Mouse (Mus musculus) 3T3-L1 (cell line): ENCODE results near the gene Eya4.
A peak's percentile ranks its signal among the peaks of the same experiment; 100 is the strongest.

ENCODE experiments used
- DNase-seq: peaks from one replicate; pipeline ENCODE4 v3.0.0-alpha.2; 2015; ENCODE audit warnings: low read depth, low spot score

Eya4 gene

DNA sequence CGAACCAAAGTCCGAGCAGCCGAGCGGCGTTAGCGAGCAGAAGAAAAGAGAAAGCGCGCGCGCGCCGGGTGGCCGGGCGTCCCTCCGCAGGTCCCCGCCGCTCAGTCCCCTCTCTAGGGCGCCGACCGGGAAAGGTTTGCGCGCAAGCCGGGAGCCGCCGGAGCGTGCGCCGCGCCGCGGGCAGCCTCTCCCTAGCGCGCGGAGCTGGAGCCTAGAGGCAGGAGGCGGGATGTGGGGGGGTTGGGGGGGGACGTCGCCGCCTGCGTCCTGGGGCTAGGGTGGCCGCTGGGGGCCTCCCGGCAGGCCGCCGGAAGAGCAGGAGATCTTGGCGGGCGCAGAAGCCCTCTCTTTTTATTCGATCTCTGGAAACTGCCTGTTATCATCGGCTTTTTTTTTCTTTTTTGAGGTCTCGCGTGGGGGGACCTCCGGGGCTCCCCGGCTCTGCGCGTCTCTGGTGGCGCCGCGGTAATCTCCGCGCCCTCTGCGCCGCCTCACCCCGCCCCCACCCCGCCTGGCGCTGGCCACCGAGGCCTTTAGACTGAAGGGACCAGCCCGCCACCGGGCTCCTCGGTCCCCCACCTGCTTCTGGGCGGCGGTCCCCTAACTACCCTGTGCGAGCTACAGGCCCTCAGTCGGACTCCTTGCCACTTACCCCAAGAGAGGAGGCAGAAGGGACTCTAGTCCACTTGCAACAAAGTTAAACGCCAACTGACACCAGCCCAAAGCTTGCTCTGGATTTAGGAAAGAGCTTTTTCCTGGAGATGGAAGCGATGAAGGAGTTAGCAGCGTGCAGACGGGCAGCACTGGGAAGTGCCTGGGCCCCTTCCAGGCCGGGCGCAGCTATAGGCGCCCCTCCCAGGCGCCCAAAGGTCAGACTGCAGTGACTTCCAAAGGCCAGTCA, at the start of gene Eya4:
Gene Eya4 (minus strand): TSS at position 776 of the 901 bp plus-strand sequence.
- DNase-seq, result no peak

- DNase-seq, result no peak
Observed at GRCm38 (mm10) chr10:23395399-23395798, 44.8 kb upstream of the Eya4 start.

DNA sequence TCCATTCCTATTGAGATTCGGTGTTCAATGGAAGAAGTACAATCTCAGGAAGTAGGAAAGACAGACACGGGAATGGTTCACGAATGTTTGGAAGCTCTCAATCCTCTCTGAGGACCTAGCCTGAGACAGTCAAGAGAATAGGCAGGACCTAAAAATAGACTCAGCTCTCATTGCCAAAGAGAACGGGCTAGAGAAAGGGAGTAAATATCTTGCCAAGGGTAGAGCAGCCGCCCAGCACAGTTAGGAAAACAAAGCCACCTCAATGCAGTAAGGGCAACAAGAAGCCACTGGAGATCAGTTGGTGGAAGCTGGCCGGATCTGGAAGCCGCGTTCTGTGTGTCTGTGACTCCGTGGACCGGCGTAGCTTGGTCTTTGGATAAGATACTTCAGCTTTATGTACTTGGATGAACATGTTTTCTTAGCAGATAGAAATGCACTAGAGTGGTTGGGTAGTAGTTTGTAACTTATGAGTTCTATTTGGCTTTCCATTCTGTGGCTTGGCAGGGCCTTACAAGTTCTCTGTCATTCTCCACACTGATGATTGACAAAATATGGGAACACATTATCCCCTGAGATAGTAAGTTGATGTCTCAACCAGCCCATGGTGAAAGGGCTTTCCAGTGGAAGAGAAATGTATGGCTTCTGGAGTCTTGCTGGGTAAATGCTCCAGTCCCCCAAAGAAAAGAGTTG, 44.1 kb upstream of the Eya4 start:
- peak; percentile 29 for DNase-seq

GRCm38 (mm10) chr10:23394152-23394551, 43.6 kb upstream of the Eya4 start:
- DNase-seq, result no peak

DNA sequence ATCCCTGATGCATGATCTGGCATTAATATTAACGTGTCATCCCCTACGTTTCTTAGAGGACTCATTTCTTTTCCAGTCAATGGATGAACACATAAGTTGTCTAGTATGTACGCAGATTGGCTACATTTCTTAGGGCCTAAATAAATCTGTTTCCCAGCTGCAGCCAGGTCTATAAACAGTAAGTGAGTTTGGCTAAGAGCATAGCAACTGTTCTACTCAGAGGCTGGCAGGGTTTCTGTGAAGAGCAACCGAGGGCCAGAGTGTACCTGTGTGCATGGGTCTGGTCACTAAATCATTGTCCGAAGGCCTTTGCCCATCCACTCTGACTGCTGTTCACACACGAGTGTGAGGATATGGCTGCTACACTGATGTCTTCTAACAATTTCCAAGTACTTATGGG, 13.3 kb upstream of the Eya4 start:
- no peak for DNase-seq

DNA sequence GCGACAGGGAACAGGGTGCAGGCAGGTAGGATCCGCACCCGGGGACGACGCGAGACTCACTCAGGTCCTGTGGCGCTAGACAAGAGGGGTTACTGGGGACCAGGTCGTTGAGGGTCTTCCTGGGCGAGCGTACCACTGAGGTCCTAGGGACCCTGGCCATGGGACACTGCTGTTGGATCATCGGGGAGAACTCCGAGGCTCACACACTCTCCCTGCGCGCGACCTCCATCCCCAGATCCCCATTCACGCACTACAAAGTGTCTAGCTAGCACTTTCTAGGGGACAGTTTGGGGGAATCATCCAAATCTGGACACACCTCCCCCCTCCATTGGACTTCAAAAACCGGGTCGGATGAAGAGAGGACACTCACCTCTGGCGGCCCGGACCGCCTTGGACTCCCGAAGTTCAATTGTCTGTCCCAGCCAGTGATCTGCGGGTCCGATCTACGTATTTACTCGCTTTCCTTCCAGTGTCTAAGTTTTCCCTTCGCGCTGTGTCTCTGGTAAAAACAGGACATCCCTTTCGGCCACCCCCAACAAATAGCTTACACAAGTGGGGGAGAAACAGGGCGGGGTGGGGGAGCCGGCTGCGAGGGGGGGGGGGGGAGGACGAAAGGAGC, 1.1 kb downstream of the Eya4 start:
- DNase-seq, result no peak

DNA sequence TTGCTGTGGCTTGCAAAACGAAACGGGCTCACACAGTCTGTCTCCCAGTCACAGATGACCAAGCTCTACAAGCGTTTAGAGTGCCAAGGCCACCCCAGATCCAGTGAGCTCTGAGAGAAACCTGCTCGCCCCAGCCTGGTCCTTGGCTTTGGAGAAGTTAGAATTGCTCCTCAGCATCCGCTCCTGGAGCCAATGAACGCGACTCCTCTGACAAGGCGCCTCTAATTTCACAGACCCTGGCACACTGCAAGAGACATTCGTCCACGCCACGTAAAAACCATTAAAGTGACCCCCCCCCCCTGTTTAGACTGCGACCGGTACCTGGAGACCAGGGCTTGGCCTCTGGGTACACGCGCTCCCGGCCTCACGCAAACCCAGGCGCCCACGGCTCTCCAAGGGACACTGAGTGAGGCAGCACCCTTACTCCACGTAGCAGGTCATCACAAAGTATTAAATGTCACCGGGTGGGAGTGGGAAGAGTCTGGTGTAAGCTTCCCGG, 1.6 kb downstream of the Eya4 start:
- no peak for DNase-seq

- no peak for DNase-seq
Observed at GRCm38 (mm10) chr10:23348101-23348892, 2.3 kb downstream of the Eya4 start.

DNA sequence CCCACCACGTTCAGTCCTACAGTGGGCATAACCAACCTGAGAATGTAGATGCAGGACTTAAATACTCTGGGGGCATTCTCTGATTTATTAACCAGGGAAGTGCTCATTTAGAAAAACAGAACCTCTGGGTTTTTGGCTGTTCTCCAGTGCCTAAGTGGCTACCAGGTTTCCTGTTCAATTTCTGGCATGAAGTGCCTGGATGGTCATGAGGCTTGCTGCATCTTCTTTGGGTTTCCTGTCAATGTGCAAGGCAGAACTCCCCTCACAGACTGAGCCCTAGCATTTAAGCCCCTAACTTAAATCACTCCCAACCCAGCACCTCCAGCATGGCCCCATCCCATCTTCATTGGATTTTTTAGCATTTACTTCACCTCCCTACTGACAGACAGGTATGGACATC, 13.3 kb downstream of the Eya4 start:
- no peak for DNase-seq

DNA sequence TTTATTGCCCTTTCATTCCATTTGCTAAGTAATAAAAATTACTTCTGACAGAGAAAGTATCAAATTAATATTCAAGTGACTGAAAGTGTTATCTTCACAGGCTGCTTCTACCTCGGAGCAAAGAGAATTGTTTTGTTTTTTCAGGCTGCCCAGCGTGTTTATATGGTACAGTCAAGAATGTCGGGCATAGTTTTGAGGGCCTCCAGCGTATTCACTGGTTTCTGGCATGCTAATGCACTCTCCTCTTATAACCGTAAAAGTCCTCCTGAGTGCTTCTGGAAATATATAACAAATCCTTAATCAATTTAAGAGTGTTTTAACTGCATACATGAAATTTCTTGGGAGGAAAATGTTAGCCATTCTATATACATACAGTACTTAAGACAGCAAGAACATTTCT, 17.8 kb downstream of the Eya4 start:
- DNase-seq, result no peak

DNA sequence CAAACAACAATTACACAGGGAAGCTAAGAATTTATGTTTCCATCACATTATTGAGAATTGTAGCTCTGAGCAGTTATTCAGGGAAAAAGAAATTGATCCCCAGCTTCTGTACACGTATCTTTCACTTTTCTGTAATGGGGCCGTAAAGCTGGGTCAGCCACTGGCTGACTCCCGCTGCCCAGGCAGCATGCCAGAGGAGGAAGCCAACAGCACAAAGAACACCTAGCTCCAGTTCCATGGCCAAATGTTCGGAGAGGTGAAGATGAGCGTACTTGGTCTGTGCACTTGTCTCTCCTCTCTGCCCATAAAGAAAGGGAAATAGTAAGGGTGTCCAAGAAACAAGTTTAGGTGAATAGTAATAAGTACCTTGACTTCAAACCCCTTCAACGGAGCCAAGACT, 22.9 kb downstream of the Eya4 start:
- no peak for DNase-seq

GRCm38 (mm10) chr10:23322275-23322674, 28.3 kb downstream of the Eya4 start:
- no peak for DNase-seq

DNA sequence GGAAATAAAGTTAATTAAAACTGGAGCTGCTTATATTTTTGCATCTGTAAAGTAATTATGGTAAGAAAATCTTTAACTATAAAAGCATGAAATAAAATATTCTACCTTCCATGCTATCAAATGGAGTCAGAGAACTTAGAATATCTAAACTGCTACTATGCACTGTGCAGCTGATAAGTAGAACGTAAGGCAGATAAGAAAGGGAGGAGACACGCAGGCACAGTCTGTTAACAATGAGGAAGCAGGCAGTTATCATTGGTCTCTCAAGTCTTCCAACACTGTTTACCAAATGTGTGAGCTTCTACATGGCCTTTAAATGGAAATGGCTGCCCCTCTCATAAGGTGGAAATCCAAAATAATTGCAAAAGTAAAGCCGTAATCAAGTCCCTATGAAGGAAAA, 55.0 kb downstream of the Eya4 start:
- no peak for DNase-seq

DNA sequence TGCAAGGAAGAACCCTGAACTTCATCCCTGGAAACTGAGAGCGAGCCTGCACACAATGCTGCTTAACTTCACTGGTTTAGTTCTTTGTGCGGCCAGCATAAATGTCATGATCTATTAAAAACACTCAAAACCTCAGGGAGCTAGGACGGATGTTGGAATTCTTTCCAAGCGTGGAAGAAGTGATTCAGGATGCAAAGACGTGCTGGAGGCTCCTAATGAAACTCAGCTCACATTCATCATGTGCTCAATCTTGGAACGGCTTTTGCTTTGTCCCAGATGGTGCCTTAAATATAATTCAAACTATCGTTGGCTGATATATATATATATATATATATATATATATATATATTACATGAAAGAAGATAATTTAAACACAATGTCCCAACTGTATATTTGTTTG, 58.1 kb downstream of the Eya4 start:
- no peak for DNase-seq

DNA sequence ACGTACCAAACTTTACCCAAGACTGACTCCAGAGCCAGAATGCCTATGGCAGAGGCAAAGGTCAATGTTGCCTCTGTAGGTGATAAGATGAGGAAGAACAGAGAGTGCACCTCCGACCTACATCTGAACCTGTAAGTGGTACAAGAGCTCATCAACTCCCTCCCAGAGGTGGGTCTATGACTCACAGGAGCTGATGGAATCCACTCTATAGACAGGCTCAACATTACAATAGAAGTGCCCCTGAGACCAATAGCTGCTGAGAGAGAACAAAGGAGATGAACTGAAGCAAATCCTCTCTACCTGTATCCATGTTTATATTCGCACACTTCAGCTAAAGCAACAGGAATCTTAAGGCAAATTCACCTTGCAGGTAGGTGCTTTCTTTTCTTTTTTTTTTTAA, 73.2 kb downstream of the Eya4 start:
- no peak for DNase-seq

DNA sequence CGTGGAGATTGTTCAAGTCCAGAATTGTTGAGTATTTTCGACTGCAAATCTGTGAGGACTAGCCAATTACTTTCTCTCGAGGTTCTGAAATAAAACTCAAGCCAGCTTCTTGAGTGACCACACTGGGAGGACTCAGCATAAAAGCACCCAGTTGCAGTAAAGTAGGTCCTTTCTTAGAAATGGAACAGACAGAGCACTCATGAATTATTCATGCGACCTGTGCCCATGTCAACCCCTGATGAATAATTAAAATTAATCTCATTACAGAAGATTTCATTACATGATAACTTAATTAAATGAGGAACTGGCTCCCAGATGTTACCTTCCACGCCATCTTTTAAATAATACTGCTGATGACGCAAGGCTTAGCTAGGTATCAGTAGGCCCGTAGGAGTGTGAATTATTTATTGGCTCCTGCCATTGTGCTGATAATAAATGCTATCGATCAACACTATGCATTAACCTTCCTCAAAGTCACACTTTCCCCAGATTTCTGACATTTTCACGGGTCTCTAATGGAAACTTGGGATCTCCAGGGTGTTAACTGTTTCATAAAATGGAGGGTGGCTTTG, 79.5 kb downstream of the Eya4 start:
- DNase-seq, result no peak

- DNase-seq, result no peak
Observed at GRCm38 (mm10) chr10:23270502-23270901, 80.1 kb downstream of the Eya4 start.

GRCm38 (mm10) chr10:23252180-23252579, 98.4 kb downstream of the Eya4 start:
- DNase-seq, result no peak

GRCm38 (mm10) chr10:23246485-23246884, 104.1 kb downstream of the Eya4 start:
- DNase-seq, result no peak

GRCm38 (mm10) chr10:23236918-23237317, 113.7 kb downstream of the Eya4 start:
- no peak for DNase-seq

GRCm38 (mm10) chr10:23235405-23235804, 115.2 kb downstream of the Eya4 start:
- no peak for DNase-seq
